Mouse (Mus musculus): ENCODE results near the gene Abca13. TPM values are rescaled to one million over a fixed set of nuclear protein-coding genes. Genes with fewer than 3 reads are reported as not detected.

Abca13 gene
- polyA plus RNA-seq, 1 experiment from 2014 or later: 0.03 TPM

- Histone ChIP-seq H3K9me3 (ENCODE audit: control insufficient read depth, low read length) (no peaks in the 10 kb centered on the region), H3K36me3 (replicated peaks; ENCODE audit: control insufficient read depth, insufficient read depth) (no peaks in the 10 kb centered on the region), H3K4me2 (replicated peaks) (no peak overlapping the region), H3K27me3 (ENCODE audit: control insufficient read depth, insufficient read depth, low read length) (no peaks in the 10 kb centered on the region), H3K27ac (no peak overlapping the region), H3K9ac (no peak overlapping the region), H3K4me3 (replicated peaks; ENCODE audit: low read length) (no peak overlapping the region), H3K4me1 (replicated peaks; ENCODE audit: control insufficient read depth, insufficient read depth, low read length) (no peaks in the 10 kb centered on the region)
- DNase-seq (ENCODE audit: low spot score): no peak
- WGBS: 76% methylated on average over 6 of the region's 6 CpGs
- no peak for ATAC-seq (ENCODE audit: low FRiP score)
These were observed 345.1 kb downstream of the Abca13 start for GRCm38 (mm10) chr11:9536811-9537210.

- no peak overlapping the region for H3K9ac ChIP-seq
- no peaks in the 10 kb centered on the region for H3K4me1 ChIP-seq (replicated peaks; ENCODE audit: control insufficient read depth, insufficient read depth, low read length)
- no peak for ATAC-seq (ENCODE audit: low FRiP score)
- H3K36me3 ChIP-seq (replicated peaks; ENCODE audit: control insufficient read depth, insufficient read depth): no peaks in the 10 kb centered on the region
- H3K4me2 ChIP-seq (replicated peaks): no peak overlapping the region
- no peak for DNase-seq (ENCODE audit: low spot score)
- H3K27me3 ChIP-seq (ENCODE audit: control insufficient read depth, insufficient read depth, low read length): no peaks in the 10 kb centered on the region
- no peak overlapping the region for H3K4me3 ChIP-seq (replicated peaks; ENCODE audit: low read length)
- WGBS: 69% methylated on average over 1 of the region's 1 CpGs
- H3K27ac ChIP-seq: no peak overlapping the region
- H3K9me3 ChIP-seq (ENCODE audit: control insufficient read depth, low read length): no peaks in the 10 kb centered on the region
These were observed 346.6 kb downstream of the Abca13 start for GRCm38 (mm10) chr11:9538328-9538727.

DNA sequence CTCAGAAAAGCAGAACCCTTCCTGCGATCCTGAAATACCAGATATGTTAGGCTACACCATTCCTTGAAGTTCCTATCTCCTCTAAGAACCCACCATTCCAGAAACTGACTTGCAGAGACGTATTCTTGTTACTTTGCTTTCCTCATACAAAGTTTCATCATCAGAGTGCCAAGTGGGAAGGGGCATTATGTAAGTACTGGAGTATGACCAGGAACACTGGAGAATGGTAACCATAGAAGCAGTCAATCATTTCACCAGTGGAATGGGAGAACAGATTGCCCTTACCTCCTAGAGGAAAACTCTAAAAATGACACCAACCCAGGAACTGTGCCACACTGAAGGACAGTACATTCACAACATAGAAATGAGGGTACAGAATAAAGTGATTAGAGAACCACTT, 368.3 kb downstream of the Abca13 start:
- Histone ChIP-seq H3K9ac (no peak overlapping the region), H3K9me3 (ENCODE audit: control insufficient read depth, low read length) (no peaks in the 10 kb centered on the region), H3K27ac (no peak overlapping the region), H3K27me3 (ENCODE audit: control insufficient read depth, insufficient read depth, low read length) (no peaks in the 10 kb centered on the region), H3K4me2 (replicated peaks) (no peak overlapping the region), H3K36me3 (replicated peaks; ENCODE audit: control insufficient read depth, insufficient read depth) (no peaks in the 10 kb centered on the region), H3K4me1 (replicated peaks; ENCODE audit: control insufficient read depth, insufficient read depth, low read length) (no peaks in the 10 kb centered on the region), H3K4me3 (replicated peaks; ENCODE audit: low read length) (no peak overlapping the region)
- no peak for ATAC-seq (ENCODE audit: low FRiP score)
- 83% methylated on average over 2 of the region's 2 CpGs for WGBS
- no peak for DNase-seq (ENCODE audit: low spot score)

DNA sequence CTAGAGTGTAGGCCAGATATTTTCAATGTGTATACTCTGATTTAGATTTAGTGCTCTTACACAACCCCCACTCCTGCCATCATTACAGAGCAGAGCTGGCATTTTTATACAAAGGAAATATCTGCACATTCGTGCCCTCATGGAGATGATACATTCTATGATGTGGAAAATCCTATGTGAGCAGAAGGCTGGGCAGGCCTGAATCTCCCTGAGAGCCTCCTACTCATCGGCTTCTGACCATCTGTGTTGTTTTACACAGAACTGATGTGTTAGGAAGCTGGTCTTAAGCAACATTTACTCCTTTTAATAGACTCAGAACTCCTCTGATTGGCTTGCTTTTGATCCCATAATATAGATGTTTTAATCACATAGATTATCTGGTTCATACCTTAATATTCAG, 376.6 kb downstream of the Abca13 start:
- no peaks in the 10 kb centered on the region for H3K9me3 ChIP-seq (ENCODE audit: control insufficient read depth, low read length)
- DNase-seq (ENCODE audit: low spot score): no peak
- no peak overlapping the region for H3K27ac ChIP-seq
- 92% methylated on average over 2 of the region's 2 CpGs for WGBS
- no peak overlapping the region for H3K4me2 ChIP-seq (replicated peaks)
- no peak for ATAC-seq (ENCODE audit: low FRiP score)
- H3K9ac ChIP-seq: no peak overlapping the region
- no peaks in the 10 kb centered on the region for H3K36me3 ChIP-seq (replicated peaks; ENCODE audit: control insufficient read depth, insufficient read depth)
- no peak overlapping the region for H3K4me3 ChIP-seq (replicated peaks; ENCODE audit: low read length)
- no peaks in the 10 kb centered on the region for H3K4me1 ChIP-seq (replicated peaks; ENCODE audit: control insufficient read depth, insufficient read depth, low read length)
- no peaks in the 10 kb centered on the region for H3K27me3 ChIP-seq (ENCODE audit: control insufficient read depth, insufficient read depth, low read length)

GRCm38 (mm10) chr11:9570319-9570718, 378.6 kb downstream of the Abca13 start:
- 55% methylated on average over 6 of the region's 6 CpGs for WGBS
- Histone ChIP-seq H3K9me3 (ENCODE audit: control insufficient read depth, low read length) (no peaks in the 10 kb centered on the region), H3K4me1 (replicated peaks; ENCODE audit: control insufficient read depth, insufficient read depth, low read length) (no peaks in the 10 kb centered on the region), H3K36me3 (replicated peaks; ENCODE audit: control insufficient read depth, insufficient read depth) (no peaks in the 10 kb centered on the region), H3K27ac (no peak overlapping the region), H3K4me2 (replicated peaks) (no peak overlapping the region), H3K4me3 (replicated peaks; ENCODE audit: low read length) (no peak overlapping the region), H3K9ac (no peak overlapping the region), H3K27me3 (ENCODE audit: control insufficient read depth, insufficient read depth, low read length) (no peaks in the 10 kb centered on the region)
- no peak for ATAC-seq (ENCODE audit: low FRiP score)
- DNase-seq (ENCODE audit: low spot score): no peak

DNA sequence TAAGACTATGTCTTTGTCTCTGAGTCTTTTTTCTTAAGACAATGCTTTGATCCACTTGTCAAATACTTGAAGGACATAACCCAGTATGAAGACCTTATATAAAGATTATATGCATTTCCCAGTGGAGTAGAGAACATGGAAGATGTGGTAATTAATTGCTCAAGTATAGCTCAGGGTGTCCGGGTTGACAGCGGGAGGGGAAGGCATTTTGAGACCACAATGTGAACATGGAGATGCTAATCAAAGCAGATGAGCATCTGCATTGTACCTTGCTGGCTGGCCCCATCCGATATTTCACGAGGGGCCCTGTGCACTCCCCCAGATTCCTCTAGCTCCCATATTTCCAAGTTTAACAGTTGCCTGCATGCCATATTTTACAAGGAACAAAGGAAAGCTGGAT, 383.2 kb downstream of the Abca13 start:
- no peak overlapping the region for H3K9ac ChIP-seq
- H3K4me2 ChIP-seq (replicated peaks): no peak overlapping the region
- no peaks in the 10 kb centered on the region for H3K36me3 ChIP-seq (replicated peaks; ENCODE audit: control insufficient read depth, insufficient read depth)
- ATAC-seq (ENCODE audit: low FRiP score) (no peak), DNase-seq (ENCODE audit: low spot score) (no peak)
- H3K4me1 ChIP-seq (replicated peaks; ENCODE audit: control insufficient read depth, insufficient read depth, low read length): no peaks in the 10 kb centered on the region
- WGBS: 54% methylated on average over 4 of the region's 4 CpGs
- H3K27ac ChIP-seq: no peak overlapping the region
- no peaks in the 10 kb centered on the region for H3K27me3 ChIP-seq (ENCODE audit: control insufficient read depth, insufficient read depth, low read length)
- no peaks in the 10 kb centered on the region for H3K9me3 ChIP-seq (ENCODE audit: control insufficient read depth, low read length)
- H3K4me3 ChIP-seq (replicated peaks; ENCODE audit: low read length): no peak overlapping the region

GRCm38 (mm10) chr11:9591757-9592316, 400.1 kb downstream of the Abca13 start:
- ATAC-seq (ENCODE audit: low FRiP score): peak; percentile 65; the same call in 1 of the 2 replicates
- no peaks in the 10 kb centered on the region for H3K36me3 ChIP-seq (replicated peaks; ENCODE audit: control insufficient read depth, insufficient read depth)

DNA sequence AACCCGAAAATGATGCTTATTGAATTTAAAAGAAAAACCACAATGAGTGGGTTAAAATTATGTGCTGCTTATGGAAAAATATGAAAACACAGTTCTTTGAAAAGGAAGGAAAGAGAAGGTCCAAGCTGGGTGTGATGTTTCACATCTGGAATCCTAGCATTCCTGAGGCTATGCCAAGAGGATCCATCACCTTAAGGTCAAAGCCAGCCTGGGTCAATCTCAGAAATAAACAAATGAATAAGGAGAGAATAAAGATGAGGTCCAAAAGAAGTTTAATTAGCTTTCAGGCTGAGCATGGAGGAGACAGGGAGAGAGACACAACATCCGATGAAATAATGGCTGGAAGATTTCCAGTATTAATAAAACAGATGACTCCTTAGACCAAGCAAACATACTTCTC, 405.6 kb downstream of the Abca13 start:
- Histone ChIP-seq H3K4me1 (replicated peaks; ENCODE audit: control insufficient read depth, insufficient read depth, low read length) (no peaks in the 10 kb centered on the region), H3K36me3 (replicated peaks; ENCODE audit: control insufficient read depth, insufficient read depth) (no peaks in the 10 kb centered on the region), H3K9ac (no peak overlapping the region), H3K9me3 (ENCODE audit: control insufficient read depth, low read length) (no peaks in the 10 kb centered on the region), H3K27ac (no peak overlapping the region), H3K4me3 (replicated peaks; ENCODE audit: low read length) (no peak overlapping the region), H3K4me2 (replicated peaks) (no peak overlapping the region), H3K27me3 (ENCODE audit: control insufficient read depth, insufficient read depth, low read length) (no peaks in the 10 kb centered on the region)
- ATAC-seq (ENCODE audit: low FRiP score) (no peak), DNase-seq (ENCODE audit: low spot score) (no peak)
- WGBS: 78% methylated on average over 2 of the region's 2 CpGs

More at GRCm38 (mm10) chr11:9591757-9592316, 400.1 kb downstream of the Abca13 start:
- 37% methylated on average over 1 of the region's 1 CpGs for WGBS
- H3K27ac ChIP-seq: no peak overlapping the region
- no peak overlapping the region for H3K4me2 ChIP-seq (replicated peaks)
- DNase-seq (ENCODE audit: low spot score): no peak
- no peaks in the 10 kb centered on the region for H3K9me3 ChIP-seq (ENCODE audit: control insufficient read depth, low read length)
- H3K4me1 ChIP-seq (replicated peaks; ENCODE audit: control insufficient read depth, insufficient read depth, low read length): no peaks in the 10 kb centered on the region
- no peak overlapping the region for H3K4me3 ChIP-seq (replicated peaks; ENCODE audit: low read length)
- H3K27me3 ChIP-seq (ENCODE audit: control insufficient read depth, insufficient read depth, low read length): no peaks in the 10 kb centered on the region
- no peak overlapping the region for H3K9ac ChIP-seq

DNA sequence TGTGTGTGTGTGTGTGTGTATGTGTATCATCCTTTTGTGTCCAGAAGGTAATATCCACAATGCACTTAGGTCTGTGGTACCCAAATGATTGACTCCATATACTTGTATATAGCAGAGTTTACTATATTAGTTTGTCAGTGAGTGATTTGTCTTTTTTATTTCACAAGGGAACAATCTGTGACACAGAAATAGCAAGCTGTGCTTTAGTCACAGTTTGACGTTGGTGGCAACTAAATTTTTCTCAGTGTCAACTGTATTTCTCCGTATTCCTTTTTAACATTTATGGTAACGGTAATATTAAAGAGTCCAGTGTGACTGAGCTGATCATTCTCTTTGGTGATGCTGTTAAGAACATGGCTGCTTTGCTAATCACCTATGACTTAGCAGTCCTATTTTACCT, 409.4 kb downstream of the Abca13 start:
- no peak overlapping the region for H3K4me2 ChIP-seq (replicated peaks)
- H3K4me1 ChIP-seq (replicated peaks; ENCODE audit: control insufficient read depth, insufficient read depth, low read length): no peaks in the 10 kb centered on the region
- no peaks in the 10 kb centered on the region for H3K27me3 ChIP-seq (ENCODE audit: control insufficient read depth, insufficient read depth, low read length)
- no peak overlapping the region for H3K27ac ChIP-seq
- no peak overlapping the region for H3K9ac ChIP-seq
- DNase-seq (ENCODE audit: low spot score): no peak
- H3K4me3 ChIP-seq (replicated peaks; ENCODE audit: low read length): no peak overlapping the region
- no peaks in the 10 kb centered on the region for H3K36me3 ChIP-seq (replicated peaks; ENCODE audit: control insufficient read depth, insufficient read depth)
- no peaks in the 10 kb centered on the region for H3K9me3 ChIP-seq (ENCODE audit: control insufficient read depth, low read length)
- WGBS: 83% methylated on average over 3 of the region's 3 CpGs
- no peak for ATAC-seq (ENCODE audit: low FRiP score)

DNA sequence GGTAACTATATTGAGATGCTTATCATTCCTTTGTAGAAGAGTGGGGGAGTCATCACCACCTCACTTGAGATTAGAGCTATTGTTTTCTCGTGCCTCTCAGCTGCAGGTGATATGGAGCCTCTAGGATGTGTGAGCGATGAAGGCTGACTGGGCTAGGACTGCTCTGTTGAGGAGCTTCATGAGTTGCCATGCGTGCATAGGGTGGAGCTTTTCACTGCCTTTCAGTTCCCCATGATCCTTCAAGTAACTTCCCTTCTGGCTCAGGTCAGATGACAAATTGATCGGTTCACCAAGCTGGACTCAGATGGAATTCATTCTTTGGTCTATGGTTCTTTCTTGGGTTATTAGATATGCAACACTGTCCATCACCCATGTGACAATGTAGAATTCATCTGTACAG, 410.4 kb downstream of the Abca13 start:
- Histone ChIP-seq H3K4me3 (replicated peaks; ENCODE audit: low read length) (no peak overlapping the region), H3K9me3 (ENCODE audit: control insufficient read depth, low read length) (no peaks in the 10 kb centered on the region), H3K4me2 (replicated peaks) (no peak overlapping the region), H3K27ac (no peak overlapping the region), H3K36me3 (replicated peaks; ENCODE audit: control insufficient read depth, insufficient read depth) (no peaks in the 10 kb centered on the region), H3K9ac (no peak overlapping the region), H3K27me3 (ENCODE audit: control insufficient read depth, insufficient read depth, low read length) (no peaks in the 10 kb centered on the region), H3K4me1 (replicated peaks; ENCODE audit: control insufficient read depth, insufficient read depth, low read length) (no peaks in the 10 kb centered on the region)
- DNase-seq (ENCODE audit: low spot score): no peak
- 86% methylated on average over 4 of the region's 4 CpGs for WGBS
- ATAC-seq (ENCODE audit: low FRiP score): no peak
